Mouse (Mus musculus) adrenal gland, postnatal 36 days (tissue): ENCODE data around the gene Smtn. TPM values are rescaled to one million over a fixed set of nuclear protein-coding genes. Genes with fewer than 3 reads are reported as not detected.

Experiments used
- DNase-seq, 2 experiments: peaks; one replicate each; pipeline ENCODE4 v3.0.0; 2021; ENCODE audit warnings: mixed read lengths in 1 of 2
- total RNA-seq, 2 experiments: library from RNA; stranded (reverse); gene quantifications; 2 replicates each; pipeline ENCODE4 v1.2.3; 2021

Gene Smtn
- total RNA-seq, 2 experiments from 2014 or later, result 44.9 to 71.7 TPM

DNA sequence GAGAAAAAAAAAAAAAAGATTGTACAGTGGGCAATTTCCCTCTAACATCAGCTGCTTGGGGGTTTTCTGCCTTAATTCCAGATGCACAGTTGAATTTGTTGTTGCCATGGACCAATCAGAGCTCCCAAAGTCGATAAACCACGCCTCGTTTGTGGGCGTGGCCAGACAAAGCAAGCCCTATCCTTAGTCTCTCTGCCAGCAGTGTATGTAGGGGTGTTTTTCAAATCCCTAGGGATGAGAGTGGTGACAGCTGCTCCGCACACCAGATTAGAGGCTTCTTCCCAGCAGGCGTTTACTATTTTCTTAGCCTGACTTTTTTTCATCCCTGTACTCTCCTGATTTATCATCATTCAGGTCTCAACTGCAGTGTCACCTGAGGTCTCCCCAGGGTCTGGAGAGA lies 7.6 kb upstream of the Smtn start:
- no peak for DNase-seq

DNA sequence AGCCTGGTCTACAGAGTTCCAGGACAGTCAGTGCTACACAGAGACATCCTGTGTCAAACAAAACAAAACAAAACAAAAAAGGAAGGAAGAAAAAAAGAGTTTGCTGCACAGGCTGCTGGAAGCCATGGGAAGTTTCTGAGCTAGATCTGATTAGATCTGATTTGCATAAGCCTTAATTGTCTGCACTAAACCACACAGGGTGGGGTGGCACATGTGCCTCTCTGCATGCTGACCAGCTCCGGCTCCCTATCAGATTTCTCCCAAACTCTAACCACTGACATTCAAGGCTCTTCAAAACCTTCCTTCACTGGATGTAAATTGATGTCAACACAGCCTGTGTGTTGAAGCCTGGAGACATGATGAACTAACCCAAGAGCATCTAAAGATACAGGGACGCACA lies 6.6 kb upstream of the Smtn start:
- DNase-seq, result no peak

- no peak for DNase-seq
These were observed 5.8 kb upstream of the Smtn start for GRCm38 (mm10) chr11:3546242-3546562.

DNA sequence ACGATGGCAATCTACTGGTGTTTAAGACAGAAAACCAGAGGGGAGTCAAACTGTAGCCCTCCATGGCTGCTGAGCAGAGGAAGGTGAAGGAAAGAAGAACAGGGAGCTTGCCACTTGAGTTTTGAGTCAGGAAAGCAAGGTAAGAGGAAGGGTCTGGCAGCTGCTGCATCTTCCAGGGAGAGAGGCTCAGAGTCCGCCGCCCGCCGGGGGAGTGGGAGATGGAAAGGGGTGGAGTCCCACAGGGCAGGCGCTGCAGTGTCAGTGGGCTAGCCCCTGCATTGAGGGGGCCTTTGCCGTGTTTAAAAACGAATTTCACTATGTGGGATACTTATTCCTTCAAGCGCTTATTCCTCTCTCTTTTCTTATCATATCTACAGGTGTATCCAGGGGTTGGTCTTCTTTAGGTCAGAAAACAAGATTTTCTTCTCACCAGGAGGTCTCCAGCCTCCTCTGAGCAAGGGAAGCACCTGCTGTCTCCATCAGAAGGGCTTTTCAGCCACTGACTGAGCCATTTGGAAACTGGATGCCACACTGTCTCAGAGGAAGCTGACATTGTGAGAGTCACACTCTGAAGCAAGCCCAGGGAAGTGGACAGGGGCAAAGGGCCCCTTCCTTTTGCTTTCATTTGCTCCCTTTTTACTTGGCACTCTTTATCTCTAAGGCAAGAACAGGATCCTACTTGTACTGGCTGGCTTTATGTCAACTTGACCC lies 5.3 kb upstream of the Smtn start:
- no peak for DNase-seq

DNA sequence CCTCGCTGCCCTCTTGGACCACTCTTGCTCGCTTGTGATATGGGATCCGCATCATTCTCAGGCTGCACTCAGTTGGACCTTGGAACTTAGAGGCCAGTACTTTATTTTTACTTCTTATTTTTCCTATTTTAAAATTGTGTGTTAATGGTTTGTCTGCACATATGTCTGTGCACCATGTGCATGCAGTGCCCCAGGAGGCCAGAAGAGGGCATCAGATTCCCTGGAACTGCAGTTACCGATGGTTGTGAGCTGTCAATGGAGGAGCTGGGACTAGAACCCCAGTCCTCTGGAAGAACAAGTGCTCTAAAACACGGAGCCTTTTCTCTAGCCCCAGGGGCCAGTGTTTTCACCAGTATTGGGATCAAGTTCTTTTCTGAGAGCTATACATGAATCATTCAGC lies 4.0 kb upstream of the Smtn start:
- no peak for DNase-seq

GRCm38 (mm10) chr11:3543001-3543400 lies 2.6 kb upstream of the Smtn start:
- peak in 1 of 2 experiments; percentile 24 for DNase-seq

DNA sequence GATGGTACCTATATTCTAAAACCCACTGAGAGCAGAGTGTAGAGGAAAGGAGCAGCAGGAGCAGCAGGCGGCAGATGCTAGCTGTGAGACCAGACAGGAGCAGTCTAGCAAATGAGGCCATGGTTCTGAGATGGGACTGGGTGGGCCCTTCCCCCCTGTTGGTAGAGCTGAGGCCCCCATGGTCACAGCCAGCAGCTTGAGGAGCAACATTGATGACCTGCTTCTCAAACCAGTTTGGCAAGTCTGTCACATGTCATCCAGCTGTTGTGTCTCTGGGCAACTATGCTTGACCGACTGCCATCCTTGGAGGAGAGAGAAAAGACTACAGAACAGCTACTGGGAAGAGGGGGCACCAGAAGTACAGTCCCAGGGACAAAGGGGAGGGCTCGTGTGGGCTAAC lies 1.5 kb upstream of the Smtn start:
- DNase-seq, result no peak

DNA sequence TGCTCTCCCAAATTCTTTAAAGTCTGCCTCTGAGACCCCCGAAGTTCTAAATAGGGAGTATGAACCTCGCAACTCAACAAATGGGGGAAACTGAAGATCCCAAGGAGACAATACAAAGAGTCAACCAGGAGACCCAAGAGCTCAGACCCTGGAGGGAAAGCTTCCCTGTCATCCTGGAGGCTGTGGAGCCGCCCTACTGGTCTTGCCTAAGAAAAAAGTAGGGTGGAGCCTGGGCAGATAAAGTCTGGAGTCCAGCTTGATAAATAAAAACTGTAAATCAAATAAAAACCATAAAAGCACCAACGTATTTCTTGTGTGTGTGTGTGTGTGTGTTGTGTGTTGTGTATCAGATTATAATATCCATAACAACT lies 601 bp downstream of the Smtn start:
- DNase-seq, result no peak

DNA sequence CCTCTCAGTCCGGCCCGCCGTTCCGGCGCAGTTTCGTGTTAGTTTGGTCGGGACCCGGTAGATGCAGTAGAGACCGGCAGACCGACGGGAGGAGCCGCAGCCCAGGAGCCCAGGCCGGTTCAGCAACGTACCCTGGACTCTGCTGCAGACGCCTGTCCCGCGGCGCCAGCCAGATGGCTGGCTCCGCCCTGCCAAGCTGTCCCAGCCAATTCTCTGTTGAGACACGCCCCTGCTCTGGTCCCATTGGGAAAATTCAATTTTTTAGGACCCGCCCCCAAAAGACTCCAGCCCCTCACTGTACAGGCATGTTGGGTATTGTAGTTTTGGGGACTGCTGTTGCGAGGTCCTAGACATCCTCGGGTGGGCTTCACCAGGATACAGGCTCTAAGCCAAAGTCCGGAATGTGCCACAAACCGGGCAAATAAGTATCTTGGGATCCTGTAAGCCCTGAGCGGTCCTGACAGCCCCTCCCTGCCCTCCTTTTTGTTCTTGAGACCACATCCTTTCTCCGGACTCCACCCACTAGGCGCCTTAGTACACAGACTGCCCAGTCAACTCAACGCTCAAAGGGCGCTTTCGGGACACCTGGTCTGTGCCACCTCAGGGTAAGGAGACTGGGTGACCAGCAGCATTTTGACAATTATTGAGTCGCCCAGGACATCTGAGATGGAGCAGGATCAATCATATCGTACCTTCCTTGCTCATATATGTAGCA lies 1.1 kb downstream of the Smtn start:
- DNase-seq, result peak; percentile 91 to 93

DNA sequence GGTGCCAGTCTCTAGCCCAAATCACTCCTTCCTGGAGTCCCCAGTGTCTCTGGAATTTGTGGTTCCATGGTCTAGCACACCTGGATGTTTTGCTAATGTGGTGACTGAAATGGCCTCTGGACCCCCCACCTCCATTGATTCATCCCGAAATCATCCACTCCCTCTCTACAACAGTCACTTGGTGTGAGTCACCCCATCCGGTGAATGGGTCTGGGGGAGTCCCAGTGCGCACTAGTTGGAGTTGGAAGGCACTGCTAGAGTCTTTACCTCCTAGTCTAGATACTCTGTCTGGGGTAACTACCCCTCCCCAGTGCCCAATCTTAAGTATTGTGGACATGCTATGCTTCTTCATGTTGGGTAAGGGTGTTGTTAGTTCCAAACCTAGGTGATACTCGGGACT lies 2.1 kb downstream of the Smtn start:
- DNase-seq, result no peak

DNA sequence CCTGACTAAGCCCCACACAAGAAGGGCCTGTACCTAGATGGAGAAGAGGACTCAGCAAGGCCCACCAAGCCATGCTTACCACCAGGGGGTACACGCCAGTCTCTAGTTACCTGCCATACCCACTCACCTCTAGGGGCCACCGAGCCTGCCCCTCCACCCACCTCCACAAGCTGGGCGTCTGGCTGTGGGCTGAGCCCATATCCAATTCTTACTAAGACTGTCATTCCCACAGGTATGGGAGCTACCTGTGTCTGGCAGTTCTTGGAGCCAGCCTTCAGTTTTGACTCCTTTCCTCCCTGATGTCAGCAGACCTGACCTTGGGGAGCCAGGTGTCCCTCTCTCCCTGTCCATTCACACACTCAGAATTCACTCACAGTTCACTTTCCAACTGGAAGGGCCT lies 2.7 kb downstream of the Smtn start:
- DNase-seq, result no peak

DNA sequence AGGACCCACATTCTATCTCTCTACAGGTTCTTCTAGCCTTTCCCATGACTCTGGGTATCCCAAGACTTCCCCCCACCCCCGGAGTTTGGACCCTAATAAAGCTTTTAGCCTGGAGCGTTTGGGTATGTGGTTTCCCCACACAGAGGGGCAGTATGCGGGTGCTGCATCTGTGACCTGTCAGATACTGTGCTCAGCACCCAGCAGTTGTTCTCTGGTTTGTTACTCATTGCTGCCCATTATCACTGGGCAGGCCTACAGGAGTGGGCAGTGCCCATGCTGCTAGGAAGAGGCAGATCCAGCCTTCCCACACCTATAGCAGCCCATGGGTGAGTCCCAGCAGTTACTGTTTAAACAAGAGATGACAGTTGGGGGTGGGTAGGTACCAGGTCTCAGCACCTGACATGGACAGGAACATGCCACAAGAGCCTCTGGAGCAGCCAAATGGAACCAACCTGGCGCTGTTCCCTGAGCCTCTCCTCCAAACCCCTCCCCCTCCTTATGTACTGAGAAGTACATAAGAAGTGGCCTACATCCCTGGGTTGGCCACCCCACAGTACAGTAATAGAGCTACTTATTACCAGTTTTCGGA lies 3.6 kb downstream of the Smtn start:
- DNase-seq, result no peak

DNA sequence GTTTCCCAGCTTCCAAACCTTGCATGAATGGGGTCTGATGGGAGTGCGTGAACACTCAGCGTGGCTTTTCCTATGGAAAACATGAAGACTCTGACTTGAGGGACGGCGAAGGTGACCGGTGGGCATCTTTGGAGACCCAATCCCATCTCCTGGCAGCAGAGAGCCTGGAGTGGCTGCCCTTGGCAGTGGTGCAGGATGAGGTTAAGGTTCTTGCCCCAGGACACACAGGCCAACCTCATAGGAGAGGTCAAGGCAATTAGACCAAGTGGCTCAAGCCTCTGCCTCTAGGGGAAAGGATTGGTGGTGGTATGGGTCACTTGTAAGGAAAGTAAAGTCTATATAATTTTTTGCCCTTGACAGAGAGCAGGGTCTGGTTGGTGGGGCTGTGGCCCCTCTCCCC lies 4.3 kb downstream of the Smtn start:
- peak in 1 of 2 experiments; percentile 25 for DNase-seq

DNA sequence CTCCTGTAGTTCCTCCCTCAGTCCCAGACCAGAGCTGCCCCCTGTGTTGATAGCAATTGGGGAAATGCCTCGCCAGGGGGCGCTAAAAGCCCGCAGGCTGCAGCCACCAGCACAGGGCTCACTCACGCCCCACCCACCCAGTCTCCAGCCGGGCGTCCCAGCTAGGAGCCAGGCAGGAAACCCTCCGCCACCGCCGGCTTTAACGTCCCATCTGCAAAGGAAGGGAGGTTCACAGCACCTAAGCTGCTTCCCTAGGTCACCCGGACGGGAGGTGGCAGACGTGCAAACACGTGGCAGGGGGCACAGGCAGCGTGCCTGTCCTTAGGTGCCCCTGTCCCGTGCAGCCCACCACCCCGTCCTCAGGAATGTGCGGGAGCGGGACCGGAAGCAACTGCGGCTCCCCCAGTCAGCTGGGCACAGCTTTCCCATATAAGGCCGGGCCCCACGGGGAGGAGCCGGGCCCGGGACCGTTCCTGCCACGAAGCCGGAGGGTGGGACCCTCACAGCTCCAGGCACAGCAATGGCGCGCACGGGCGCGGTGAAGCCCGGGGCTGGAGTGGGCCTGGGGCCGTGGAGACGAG lies 4.9 kb downstream of the Smtn start:
- peak; percentile 98 to 99 for DNase-seq

DNA sequence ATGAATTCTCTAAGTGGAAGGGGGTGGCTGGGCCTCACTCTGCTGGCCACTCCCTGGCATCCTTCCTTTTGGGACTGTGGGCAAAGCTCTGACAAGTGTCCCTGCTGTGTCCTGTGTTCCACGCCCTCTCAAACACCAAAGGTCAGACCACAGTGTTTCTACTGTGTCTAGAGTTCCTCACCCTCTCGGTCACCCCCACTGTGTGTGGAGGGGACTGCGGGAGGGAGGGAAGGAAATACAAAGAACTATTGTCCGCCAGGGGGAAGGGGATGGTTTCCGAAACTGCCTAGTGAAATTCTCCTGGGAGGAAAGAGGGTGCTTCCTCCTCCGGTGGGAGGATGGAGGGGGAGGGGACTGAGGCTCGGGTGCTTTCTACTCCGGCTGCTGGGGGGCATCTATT lies 5.5 kb downstream of the Smtn start:
- DNase-seq, result no peak

DNA sequence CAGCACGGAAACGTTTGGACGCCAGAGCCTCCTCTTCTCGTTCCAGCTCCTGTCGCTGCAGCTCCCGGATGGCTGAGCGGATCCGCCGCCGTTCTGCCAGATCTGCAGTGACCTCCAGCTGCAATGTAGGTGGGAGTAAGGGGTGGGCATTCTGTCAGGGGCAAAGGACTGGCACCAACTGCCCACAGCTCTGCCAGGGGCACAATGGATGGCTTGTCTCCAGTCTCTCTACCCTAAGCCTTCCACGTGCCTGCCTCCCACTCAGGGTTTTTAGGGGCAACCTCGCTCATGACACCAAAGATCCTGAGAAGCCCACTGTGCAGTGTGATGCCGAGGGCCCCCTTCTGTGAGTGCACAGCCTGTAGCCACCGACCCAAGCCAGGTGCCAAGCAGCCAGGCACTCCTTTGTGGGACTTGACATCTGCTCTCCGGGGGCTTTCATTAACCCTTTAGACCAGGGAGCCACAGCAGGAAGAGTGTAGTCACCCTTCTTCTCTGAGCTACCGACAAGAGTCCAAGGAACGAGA lies 6.9 kb downstream of the Smtn start:
- no peak for DNase-seq

DNA sequence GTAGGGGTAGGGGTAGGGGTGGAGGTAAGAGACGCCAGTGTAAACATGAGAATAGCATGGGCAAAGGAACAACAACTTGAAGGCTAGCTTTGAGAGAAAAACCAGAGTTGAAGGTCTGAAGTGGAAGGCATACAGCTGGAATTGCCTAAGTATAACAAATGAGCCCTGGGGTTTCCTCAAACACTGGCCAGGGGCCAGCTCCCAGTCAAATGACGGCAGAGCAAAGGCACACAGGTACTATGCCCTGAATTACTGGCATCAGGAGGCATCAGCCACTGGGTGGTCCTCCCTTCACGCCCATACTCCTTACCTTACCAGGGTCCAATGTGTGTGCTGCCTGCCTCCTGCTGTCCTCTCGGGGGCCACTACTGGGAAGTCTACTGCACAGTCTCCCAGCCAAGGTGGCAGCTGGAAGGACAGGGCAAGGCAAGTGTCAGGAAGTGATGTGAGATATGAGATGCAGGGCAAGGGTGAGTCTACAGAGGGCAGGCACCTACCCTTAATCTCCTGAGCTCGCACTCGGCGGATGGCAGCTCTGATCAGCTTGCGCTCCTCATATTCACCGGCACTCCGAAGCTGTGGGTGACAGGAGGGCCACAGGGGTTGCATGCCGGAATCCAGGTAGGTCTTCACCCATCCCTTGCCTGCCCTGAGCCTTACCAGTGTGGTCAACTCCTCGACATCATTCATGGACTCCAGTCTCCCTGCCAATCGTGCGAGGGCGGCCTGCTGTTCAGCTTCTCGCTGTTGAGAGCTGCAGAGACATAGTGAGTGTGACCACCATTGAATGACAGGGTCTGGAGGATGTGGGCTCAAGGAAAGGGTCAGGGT lies 8.1 kb downstream of the Smtn start:
- DNase-seq, result no peak

DNA sequence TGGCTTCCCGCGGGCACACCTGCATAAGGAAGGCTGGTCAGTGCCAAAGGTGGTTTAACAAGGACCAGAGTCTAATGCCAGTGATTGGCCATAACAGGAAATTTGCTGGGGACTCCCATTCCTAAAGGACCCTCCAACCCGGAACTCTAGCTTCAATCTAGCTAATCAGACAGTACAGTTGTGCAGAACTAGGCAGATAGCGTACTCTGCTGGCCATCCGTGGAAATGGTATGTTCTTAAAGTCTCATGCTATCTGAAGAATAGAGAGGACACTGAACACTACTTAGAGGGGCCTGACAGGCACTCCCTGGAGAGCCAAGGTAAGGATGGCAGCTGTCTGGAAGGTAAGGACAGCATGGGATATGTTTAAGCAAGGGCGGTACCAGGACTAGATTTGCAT lies 8.8 kb downstream of the Smtn start:
- no peak for DNase-seq

- DNase-seq, result no peak
These were observed 9.7 kb downstream of the Smtn start for GRCm38 (mm10) chr11:3530731-3531130.

- no peak for DNase-seq
These were observed 10.7 kb downstream of the Smtn start for GRCm38 (mm10) chr11:3529476-3530252.

DNA sequence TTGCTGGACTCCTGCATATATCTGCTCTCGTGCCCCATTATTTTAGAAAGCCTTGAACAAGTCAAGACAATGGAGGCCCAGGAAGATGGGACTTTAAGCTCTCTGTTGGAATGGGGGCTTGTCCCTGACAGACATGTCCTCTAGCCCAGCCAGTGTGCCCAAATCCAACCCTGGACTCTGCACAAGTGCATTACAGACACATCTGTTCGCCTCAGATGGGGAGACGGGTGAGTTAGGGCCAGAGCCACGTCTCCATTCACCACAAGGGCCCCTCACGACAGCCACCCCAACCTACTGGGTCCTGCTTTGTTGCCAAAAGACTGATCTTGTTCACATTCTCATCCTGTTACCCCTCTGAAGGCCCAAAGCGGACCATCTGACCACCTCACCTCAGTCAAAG lies 12.2 kb downstream of the Smtn start:
- no peak for DNase-seq

- DNase-seq, result no peak
These were observed 12.6 kb downstream of the Smtn start for GRCm38 (mm10) chr11:3527766-3528165.
